Mouse (Mus musculus) thymus, postnatal 36 days (tissue): ENCODE data around the gene Cartpt.
"Not testable (repeated sequence)": the region's sequence is repeated elsewhere in the genome, so short reads cannot be mapped to it uniquely, and the experiment has no call there.

Experiments used
- DNase-seq, 2 experiments: peaks; one replicate each; pipeline ENCODE4 v3.0.0; 2022; ENCODE audit warnings: mixed read lengths in 2 of 2

Gene Cartpt

GRCm38 (mm10) chr13:99853131-99853530, 47.8 kb downstream of the Cartpt start:
- no peak for DNase-seq

- DNase-seq, result not testable (repeated sequence)
Measured at GRCm38 (mm10) chr13:99852416-99852815, 48.5 kb downstream of the Cartpt start.

- no peak for DNase-seq
Measured at GRCm38 (mm10) chr13:99851026-99851425, 49.9 kb downstream of the Cartpt start.

GRCm38 (mm10) chr13:99849597-99849996, 51.3 kb downstream of the Cartpt start:
- no peak for DNase-seq
